Mouse (Mus musculus) ES-E14 (cell line): ENCODE measurements around the gene Mrpl53.

ENCODE experiments used
- MAFK ChIP-seq: IDR thresholded peaks from 2 replicates; pipeline ENCODE4 v1.6.1; 2014; ENCODE audit warnings: mild to moderate bottlenecking, low read depth, low read length, inconsistent platforms; ENCODE audit not compliant: insufficient read depth
- ZC3H11A ChIP-seq: IDR thresholded peaks from 2 replicates; pipeline ENCODE4 v1.6.1; 2012; ENCODE audit warnings: low read depth, mild to moderate bottlenecking, inconsistent platforms, low read length, borderline replicate concordance
- ZNF384 ChIP-seq: IDR thresholded peaks from 2 replicates; pipeline ENCODE4 v1.6.1; 2012; ENCODE audit warnings: low read depth, low read length, inconsistent platforms

GRCm38 (mm10) chr6:83083497-83083896 is 25.3 kb upstream of the Mrpl53 start:
- TF ChIP-seq MAFK: no peak
- no peak for TF ChIP-seq ZC3H11A
- TF ChIP-seq ZNF384: no peak
